Mouse (Mus musculus) urinary bladder, postnatal 14 days (tissue): ENCODE data around the gene Morf4l1.

Experiments
- DNase-seq: peaks from one replicate; pipeline ENCODE4 v3.0.0; 2021; ENCODE audit warnings: low spot score

Gene Morf4l1

GRCm38 (mm10) chr9:90114567-90115307 is at the start of gene Morf4l1:
Morf4l1 (minus strand) TSS chr9:90114774.
- peak; percentile 98 for DNase-seq

GRCm38 (mm10) chr9:90163749-90164095 is 49.1 kb upstream of the Morf4l1 start:
- peak; percentile 40 for DNase-seq

GRCm38 (mm10) chr9:90162926-90163748 is 48.6 kb upstream of the Morf4l1 start, which contains the start of gene Adamts7:
Adamts7 (plus strand) TSS chr9:90163069.
- peak; percentile 39 for DNase-seq

GRCm38 (mm10) chr9:90162243-90162925 is 47.8 kb upstream of the Morf4l1 start:
- peak; percentile 72 for DNase-seq

- DNase-seq: no peak
These were observed 32.3 kb upstream of the Morf4l1 start for GRCm38 (mm10) chr9:90146869-90147268.

- peak; percentile 52 for DNase-seq
These were observed 31.2 kb upstream of the Morf4l1 start for GRCm38 (mm10) chr9:90145788-90146187.

DNA sequence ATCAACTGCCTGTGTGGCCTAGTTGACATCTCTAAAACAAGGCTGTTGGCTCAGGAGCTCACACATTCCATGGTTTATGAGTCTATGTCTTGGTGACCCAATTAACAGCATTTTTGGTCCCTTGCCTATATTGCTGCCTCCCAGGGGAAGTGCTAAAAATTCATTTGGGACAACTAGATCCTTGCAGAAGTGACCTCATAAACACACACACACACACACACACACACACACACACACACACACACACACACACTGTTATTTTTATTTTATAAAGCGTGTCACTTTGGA is 22.0 kb upstream of the Morf4l1 start:
- DNase-seq: no peak

DNA sequence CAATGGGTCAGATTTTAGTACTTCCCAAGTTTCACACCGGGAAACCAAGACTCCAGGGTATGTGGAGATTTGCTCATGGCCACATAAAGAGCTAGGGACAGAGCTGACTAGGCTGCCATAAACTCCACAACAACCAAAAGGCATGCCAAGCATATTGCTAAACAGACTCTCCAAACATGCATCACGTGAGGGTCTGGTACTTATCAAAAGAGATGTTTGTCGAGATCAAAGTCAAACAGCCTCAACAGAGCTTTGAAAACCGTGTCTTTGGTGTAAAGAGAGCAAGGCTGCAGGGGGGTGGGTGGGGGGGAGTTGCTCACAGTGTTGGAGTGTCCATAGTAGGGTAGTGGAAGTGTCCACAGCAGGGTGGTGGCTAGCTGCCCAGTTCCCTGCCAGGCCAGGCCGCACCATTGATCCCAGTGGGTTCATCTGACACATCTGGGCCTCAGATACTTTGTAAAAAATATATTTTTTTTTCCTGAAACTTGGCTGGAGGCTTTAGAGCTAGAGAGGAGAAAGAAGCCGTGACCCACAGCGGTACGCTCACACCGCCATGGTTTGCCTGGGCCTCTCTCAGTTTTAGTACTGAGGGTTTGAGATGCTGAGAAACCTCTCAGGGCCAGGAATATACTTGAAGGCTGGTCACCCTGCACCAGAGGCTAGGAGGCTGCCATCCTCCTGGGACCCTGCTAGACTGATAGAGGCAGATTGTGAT is 21.5 kb upstream of the Morf4l1 start:
- DNase-seq: no peak

DNA sequence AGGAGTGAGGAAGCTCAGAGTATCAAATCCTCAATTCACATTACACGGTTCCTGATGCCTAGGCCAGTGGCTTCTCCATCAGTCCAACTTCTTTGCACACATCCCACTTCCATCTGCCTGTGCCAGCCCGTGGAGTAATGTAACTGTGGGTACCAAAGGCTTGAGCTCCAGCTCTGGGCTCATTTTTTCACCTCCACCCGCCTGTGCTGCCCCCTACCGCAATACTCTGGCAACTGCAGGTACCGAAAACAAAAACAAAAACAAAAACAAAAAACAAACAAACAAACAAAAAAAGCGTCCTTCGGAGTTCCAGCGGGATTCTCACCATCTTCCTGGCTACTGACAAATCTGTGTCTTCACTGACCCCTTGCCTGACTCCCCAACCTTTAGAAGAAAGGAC is 20.9 kb upstream of the Morf4l1 start:
- DNase-seq: no peak

DNA sequence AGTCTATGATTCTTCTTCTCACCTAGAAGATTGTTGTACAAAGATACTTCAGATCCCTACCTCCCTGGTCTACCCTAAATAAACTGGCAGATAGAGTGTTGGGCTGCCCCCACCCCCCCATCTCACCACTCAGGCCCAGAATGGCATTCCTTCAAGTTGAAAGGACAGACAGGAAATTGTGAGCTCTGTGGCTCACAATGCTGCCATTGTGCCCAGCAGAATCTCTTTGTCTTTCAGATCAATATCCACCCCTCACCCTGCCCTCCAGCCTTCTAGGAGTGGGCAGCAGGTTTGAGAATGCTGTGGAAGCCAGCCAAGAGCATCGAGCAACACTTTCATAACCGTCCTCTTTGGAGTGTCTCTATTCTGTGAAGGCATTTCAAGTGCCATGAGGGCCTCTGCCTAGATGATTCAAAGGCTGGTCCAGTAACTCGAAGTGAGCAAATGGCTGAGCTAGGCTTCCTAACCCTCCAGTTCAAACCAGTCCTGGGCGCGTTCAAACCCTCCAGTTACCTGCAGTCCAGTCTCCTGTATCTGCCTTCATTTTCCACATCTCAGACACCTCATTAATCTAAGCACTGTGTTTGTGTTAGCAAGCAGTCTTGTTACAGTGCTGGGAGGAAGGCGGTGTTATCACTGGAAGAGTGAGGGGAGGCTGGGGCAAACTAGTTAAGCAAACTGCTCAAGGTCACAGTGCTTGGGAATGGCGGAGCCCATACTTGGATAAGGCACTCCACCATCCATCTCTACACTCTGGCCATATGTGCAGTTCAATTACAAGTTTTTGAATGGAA is 19.2 kb upstream of the Morf4l1 start:
- DNase-seq: no peak

DNA sequence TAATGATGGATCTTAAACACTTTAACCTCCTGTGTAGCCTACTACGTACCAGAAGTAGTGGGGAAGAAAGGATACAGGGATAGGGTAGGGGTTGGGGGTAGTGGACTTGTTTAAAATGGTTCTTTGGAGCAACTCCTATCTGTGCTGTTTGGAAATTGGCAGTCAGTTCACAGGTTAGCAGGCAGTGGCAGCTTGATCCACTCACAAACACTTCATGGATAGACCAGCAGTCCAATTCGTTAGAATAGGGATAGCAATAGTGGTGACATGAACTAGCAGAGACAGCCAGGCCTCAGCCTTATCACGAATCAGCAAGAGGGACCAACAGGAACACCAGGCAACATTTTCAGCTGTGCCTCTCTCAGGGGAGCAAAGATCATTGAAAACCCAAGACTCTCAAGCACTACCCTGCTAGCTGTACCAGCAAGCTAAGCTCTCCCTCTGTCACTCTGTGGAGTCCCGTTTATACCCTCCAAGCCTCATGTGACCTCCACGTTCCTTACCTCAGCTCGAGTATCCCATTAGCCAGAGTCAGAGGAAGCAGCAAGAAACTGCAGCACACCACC is 14.1 kb upstream of the Morf4l1 start:
- no peak for DNase-seq

- no peak for DNase-seq
These were observed 12.6 kb upstream of the Morf4l1 start for GRCm38 (mm10) chr9:90127146-90127545.

- DNase-seq: peak; percentile 85
These were observed 11.9 kb upstream of the Morf4l1 start for GRCm38 (mm10) chr9:90126260-90127010.

GRCm38 (mm10) chr9:90125416-90126099 is 11.0 kb upstream of the Morf4l1 start:
- DNase-seq: no peak

GRCm38 (mm10) chr9:90124873-90125245 is 10.3 kb upstream of the Morf4l1 start:
- no peak for DNase-seq

DNA sequence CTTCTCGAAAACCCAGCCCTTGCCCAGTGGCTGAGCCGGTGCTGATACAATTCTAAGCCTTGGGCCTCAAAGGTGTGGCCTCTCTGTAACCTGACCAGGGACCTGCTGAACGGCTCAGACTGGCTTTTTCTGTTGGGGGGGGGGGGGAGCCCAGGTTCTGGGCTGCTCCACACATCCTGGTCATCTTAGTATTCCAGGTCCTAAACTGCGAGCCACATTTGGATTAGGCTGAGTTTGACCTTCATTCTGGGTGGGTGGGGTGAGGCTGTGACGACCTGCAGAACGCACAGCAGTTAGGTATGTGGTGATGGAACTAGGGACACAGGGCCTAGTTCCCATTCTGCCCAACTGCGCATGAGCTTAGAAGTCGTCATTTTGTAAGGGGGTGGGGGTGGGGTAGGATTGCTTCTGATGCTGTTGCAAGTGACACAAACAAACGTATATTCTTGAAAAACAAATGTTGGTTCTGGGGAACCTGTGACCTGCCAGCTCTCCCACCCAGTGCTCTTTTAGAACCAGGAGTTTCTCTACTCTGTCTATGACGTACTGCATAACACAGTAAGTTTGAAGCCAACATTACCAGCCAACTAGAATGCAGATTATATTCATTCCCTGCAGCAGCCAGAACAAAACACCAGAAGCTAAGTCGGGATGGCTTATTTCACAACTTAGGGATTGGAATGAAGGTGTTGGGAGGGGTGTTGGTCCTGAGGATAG is 9.7 kb upstream of the Morf4l1 start:
- peak; percentile 50 for DNase-seq

- no peak for DNase-seq
These were observed 7.7 kb upstream of the Morf4l1 start for GRCm38 (mm10) chr9:90122246-90122740.

DNA sequence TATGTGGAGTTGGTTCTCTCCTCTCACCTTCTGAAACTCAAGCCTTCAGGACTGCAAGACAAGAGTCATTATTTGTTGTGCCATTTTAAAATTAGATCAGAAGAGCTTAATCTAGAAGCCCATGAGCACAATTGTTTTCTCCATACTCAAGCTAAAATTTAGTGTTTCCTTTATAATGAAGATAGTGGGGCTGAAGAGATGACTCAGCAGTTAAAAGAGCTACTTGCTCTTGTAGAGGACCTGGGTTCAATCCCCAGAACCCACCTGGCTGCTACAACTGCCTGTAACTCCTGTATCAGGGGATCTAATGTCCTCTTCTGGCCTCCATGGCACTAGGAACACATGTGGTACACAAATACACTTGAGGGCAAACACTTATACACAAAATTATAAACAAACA is 2.7 kb upstream of the Morf4l1 start:
- DNase-seq: no peak

DNA sequence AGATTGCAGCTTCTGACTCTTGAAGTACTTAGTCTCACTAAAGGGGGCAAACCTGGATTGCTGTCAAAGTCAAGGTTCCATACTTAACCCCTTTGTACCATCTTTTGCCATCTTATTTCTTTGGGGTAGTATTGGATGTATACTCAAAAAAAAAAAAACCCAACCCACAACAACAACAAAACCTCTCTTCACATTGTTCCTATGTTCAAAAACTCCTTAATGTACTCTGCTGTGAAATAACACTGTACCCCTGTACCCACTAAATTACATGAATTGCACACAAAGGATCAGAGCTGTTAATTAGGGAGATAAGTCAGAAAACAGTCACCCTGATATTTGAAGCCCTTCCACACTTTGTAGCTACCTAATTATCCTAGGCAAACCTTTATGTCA is 730 bp upstream of the Morf4l1 start:
- no peak for DNase-seq
